Mouse (Mus musculus) thymus, adult 2 months (tissue): ENCODE data around the gene Fhit.

Experiments used
- CTCF ChIP-seq: fragments of 200-500 bp; IDR thresholded peaks from 2 replicates; pipeline ENCODE4 v1.5.1; 2012; ENCODE audit warnings: mild to moderate bottlenecking, control low read depth, low read length, moderate library complexity, borderline replicate concordance; ENCODE audit not compliant: control insufficient read depth, poor library complexity, insufficient read depth; ENCODE audit errors: extremely low read depth
- POLR2A ChIP-seq: fragments of 200-500 bp; IDR thresholded peaks from 2 replicates; pipeline ENCODE4 v1.6.1; 2012; ENCODE audit warnings: mild to moderate bottlenecking, low read length, control low read depth, moderate library complexity; ENCODE audit not compliant: control insufficient read depth, poor library complexity, insufficient read depth; ENCODE audit errors: extremely low read depth

- no peak for TF ChIP-seq POLR2A
- TF ChIP-seq CTCF, result no peak
Measured at GRCm38 (mm10) chr14:9613126-9613525, 1548.7 kb downstream of the Fhit start.
